Mouse (Mus musculus): ENCODE results near the gene Ass1.
"Not testable (repeated sequence)": the region's sequence is repeated elsewhere in the genome, so short reads cannot be mapped to it uniquely, and the experiment has no call there.

Ass1 gene

GRCm38 (mm10) chr2:31530201-31530600 lies 60.2 kb downstream of the Ass1 start:
- in situ Hi-C loops (cut with MseI, MboI) = no loop called here

DNA sequence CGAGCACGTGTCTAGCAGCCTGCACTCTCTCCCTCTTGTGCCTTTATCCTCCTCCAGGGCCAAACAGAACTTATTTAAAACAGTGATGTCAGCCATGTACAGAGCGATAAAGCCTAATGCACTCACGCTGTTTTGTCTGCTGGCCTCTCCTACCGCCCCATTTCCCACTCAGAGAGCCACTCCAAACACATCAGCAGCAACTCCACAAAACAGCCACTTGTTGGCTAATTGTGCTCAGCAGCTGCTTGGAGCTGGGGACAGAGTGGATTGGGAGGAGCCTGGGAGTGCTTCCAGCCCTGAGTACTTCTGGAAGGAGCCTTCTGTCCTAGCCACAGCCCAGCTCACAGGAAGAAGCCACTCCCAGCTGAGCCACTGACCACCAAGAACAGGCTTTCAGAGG lies 67.0 kb downstream of the Ass1 start:
- in situ Hi-C loops (cut with MseI, MboI) = no loop called here

DNA sequence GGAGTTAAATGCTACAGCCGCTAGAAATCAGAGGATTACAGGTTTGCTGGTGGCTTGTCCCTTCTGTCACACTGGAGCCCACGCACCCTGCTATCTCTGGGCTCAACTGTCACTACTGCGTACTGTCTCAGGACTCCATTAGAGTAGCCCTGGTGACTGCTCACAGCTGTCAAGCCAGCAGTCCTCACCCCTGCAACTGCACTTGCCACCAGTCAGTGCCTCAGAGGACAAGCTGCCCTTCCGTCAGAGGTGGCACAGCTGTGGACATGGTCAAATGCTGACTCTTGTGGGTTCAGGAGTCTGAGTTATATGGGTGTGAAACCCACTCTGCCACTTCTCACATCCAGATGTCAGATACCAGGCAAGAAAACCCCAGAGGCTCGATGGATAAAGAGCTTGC lies 68.7 kb downstream of the Ass1 start:
- in situ Hi-C loops (cut with MseI, MboI) = no loop called here

- in situ Hi-C loops (cut with MseI, MboI) = no loop called here
These were observed 71.6 kb downstream of the Ass1 start for GRCm38 (mm10) chr2:31541581-31541980.

DNA sequence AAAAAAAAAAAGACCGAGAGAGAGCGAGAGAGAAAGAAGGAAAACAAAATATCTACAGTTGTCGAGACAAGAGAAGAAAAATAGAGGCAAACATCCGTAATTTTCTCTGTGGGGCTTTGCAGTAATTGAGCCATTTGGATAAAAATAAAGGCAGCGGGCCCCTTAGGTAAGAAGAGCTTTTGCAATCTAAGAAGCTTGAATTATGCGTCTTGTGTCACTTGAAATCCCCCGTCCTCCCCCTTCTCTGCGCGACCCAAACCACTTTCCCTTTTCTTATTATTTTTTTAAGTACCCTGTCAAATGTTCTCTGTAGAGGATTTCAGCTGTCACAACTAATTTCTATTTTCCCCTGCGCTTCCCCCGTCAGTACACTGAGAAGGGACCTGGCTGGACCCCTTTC lies 77.7 kb downstream of the Ass1 start:
- in situ Hi-C loops (cut with MseI, MboI) = no loop called here

DNA sequence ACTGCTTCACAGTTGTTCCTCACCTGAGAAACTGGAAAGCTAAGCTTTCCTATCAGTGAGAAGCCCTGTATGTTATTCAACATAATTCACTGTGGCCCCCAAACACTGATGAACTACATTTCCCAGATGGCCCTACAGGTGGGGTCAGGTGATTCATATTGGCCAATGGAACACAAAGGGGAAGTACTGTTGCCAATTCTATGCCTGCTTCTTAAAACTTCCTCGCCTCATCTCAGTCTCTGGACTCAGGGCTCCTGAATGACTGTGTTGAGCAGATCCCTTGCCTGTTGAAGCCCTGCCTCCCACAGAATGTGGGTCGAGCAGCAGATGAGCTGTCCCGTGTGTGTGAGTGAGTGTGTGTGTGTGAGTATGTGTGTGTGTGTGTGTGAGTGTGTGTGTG lies 80.5 kb downstream of the Ass1 start:
- in situ Hi-C loops (cut with MseI, MboI) = no loop called here

DNA sequence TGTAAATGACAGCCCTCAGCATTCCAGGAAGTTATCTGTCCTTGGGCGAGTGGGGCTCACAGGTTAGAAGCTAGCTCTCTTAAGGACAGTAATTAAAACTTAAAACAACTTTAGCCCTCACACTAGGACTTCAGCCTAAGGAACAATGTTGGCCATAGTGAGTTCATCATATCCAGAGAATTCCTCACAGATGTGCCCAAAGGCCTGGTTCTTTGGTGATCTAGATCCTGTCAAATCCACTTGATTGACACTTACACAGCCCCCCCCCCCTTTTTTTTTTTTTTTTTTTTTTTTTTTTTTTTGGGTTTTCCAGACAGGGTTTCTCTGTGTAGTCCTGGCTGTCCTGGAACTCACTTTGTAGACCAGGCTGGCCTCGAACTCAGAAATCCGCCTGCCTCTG lies 81.3 kb downstream of the Ass1 start:
- in situ Hi-C loops (cut with MseI, MboI) = not testable (repeated sequence)

- in situ Hi-C loops (cut with MseI, MboI) = no loop called here
These were observed 82.0 kb downstream of the Ass1 start for GRCm38 (mm10) chr2:31551971-31552370.

- in situ Hi-C loops (cut with MseI, MboI) = no loop called here
These were observed 84.6 kb downstream of the Ass1 start for GRCm38 (mm10) chr2:31554619-31555018.

All from mouse trophoblast stem cell (cell line).